Mouse (Mus musculus): ENCODE measurements around the gene Tmbim7. TPM values are rescaled to one million over a fixed set of nuclear protein-coding genes. Genes with fewer than 3 reads are reported as not detected.
"Not testable (repeated sequence)": the region's sequence is repeated elsewhere in the genome, so short reads cannot be mapped to it uniquely, and the experiment has no call there.

Gene Tmbim7
- polyA plus RNA-seq, 1 experiment from 2014 or later: not detected

DNA sequence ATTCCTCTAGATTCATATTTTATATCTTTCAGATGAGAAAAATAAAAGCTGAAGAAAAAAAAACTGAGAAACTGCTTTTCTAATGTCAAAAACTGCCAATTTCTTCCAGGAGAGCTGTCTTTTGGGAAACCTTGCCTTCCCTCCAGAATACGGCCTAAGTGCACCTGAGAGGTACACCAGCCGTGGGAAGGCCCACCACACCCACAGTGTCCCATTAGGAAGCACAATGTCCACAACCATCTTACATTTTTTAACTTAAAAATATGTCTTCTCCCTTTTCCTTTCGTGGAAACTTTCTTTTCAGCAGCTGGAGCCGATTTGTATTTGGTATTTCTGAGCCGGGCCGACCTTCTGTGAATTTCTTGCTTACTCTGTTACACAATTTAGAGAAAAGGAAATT lies 4.4 kb upstream of the Tmbim7 start:
- Histone ChIP-seq H3K4me2 (peak overlapping the region; percentile 61), H3K4me3 (peak overlapping the region; percentile 94), H3K9ac (peak overlapping the region; percentile 88), H3K9me3 (no peaks in the 10 kb centered on the region), H3K27ac (no peak overlapping the region), H3K27me3 (no peaks in the 10 kb centered on the region), H3K4me1 (replicated peaks) (peaks cover 16% of the 10 kb centered on the region), H3K36me3 (peaks cover 24% of the 10 kb centered on the region)
- 32% methylated on average over 6 of the region's 6 CpGs for WGBS
- no peak for ATAC-seq (ENCODE audit: low FRiP score)

GRCm38 (mm10) chr5:3646991-3647707 lies 3.8 kb upstream of the Tmbim7 start:
- Histone ChIP-seq H3K27me3 (no peaks in the 10 kb centered on the region), H3K4me1 (replicated peaks) (peaks cover 16% of the 10 kb centered on the region), H3K4me2 (peak overlapping the region; percentile 61), H3K9me3 (no peaks in the 10 kb centered on the region), H3K4me3 (peak overlapping the region; percentile 94), H3K27ac (peak overlapping the region; percentile 92), H3K9ac (peak overlapping the region; percentile 88), H3K36me3 (peaks cover 18% of the 10 kb centered on the region)
- WGBS: under 1% methylated on average over 51 of the region's 60 CpGs
- peak; percentile 86 for ATAC-seq (ENCODE audit: low FRiP score)

DNA sequence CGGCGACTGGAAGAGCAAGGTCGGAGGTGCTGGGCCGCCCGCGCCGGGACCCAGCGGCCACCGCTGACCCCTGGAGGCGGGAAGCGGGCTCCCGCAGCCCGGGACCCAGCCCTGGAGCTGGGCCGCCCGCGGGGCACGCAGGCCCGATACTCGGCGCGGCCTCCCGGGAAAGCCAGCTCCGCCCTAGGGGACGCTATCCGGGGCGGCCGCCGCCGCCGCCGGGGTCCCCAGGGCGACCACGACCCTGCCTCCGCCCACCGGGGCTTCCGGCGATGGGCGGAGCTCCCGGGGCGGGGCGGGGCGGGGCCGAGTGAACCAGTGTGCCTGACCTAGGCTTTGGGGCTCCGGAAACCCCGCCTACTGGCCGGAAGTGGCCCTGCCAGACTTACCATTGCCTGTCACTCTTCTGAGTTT lies 3.3 kb upstream of the Tmbim7 start:
- H3K36me3 ChIP-seq: peaks cover 15% of the 10 kb centered on the region
- H3K9me3 ChIP-seq: no peaks in the 10 kb centered on the region
- peak overlapping the region; percentile 92 for H3K27ac ChIP-seq
- H3K4me2 ChIP-seq: peak overlapping the region; percentile 61
- peaks cover 16% of the 10 kb centered on the region for H3K4me1 ChIP-seq (replicated peaks)
- H3K4me3 ChIP-seq: peak overlapping the region; percentile 94
- no peaks in the 10 kb centered on the region for H3K27me3 ChIP-seq
- peak overlapping the region; percentile 88 for H3K9ac ChIP-seq
- peak; percentile 96 for ATAC-seq (ENCODE audit: low FRiP score)
- WGBS: under 1% methylated on average over 17 of the region's 46 CpGs

- Histone ChIP-seq H3K9ac (no peak overlapping the region), H3K36me3 (peaks cover 11% of the 10 kb centered on the region), H3K4me2 (peak overlapping the region; percentile 61), H3K27ac (no peak overlapping the region), H3K27me3 (no peaks in the 10 kb centered on the region), H3K4me3 (no peak overlapping the region), H3K4me1 (replicated peaks) (peaks cover 16% of the 10 kb centered on the region), H3K9me3 (no peaks in the 10 kb centered on the region)
- 57% methylated on average over 4 of the region's 4 CpGs for WGBS
- ATAC-seq (ENCODE audit: low FRiP score): peak; percentile 38
Observed at GRCm38 (mm10) chr5:3648206-3648848, 2.7 kb upstream of the Tmbim7 start.

GRCm38 (mm10) chr5:3648849-3649210 lies 2.2 kb upstream of the Tmbim7 start:
- Histone ChIP-seq H3K27ac (no peak overlapping the region), H3K36me3 (peaks cover 8% of the 10 kb centered on the region), H3K9ac (no peak overlapping the region), H3K4me2 (no peak overlapping the region), H3K27me3 (no peaks in the 10 kb centered on the region), H3K9me3 (no peaks in the 10 kb centered on the region), H3K4me1 (replicated peaks) (peaks cover 16% of the 10 kb centered on the region), H3K4me3 (no peak overlapping the region)
- no peak for ATAC-seq (ENCODE audit: low FRiP score)
- 77% methylated on average over 4 of the region's 4 CpGs for WGBS

DNA sequence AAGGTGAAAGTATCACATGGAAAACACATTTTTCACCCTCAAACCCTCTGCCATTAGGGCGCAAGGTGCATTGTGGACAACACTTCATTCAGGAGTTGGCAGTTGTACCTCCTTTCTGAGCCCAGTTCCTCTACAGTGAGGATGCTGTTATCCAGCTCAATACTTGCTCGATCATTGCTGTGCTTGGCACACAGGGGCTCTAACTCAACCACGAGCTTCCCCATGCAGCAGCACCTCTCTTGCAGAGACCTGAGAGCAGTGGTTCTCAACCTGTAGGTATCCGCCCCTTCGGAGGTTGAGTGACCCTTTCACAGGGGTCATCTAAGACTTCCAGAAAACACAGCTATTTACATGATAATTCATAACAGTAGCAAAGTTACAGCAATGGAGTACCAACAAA lies 640 bp downstream of the Tmbim7 start:
- Histone ChIP-seq H3K4me3 (no peak overlapping the region), H3K9me3 (no peaks in the 10 kb centered on the region), H3K4me2 (no peak overlapping the region), H3K27me3 (no peaks in the 10 kb centered on the region), H3K36me3 (no peaks in the 10 kb centered on the region), H3K27ac (no peak overlapping the region), H3K4me1 (replicated peaks) (peaks cover 2% of the 10 kb centered on the region), H3K9ac (no peak overlapping the region)
- WGBS: 89% methylated on average over 5 of the region's 5 CpGs
- ATAC-seq (ENCODE audit: low FRiP score): no peak

GRCm38 (mm10) chr5:3652903-3653575 lies 2.1 kb downstream of the Tmbim7 start:
- H3K4me1 ChIP-seq (replicated peaks); H3K9me3 ChIP-seq; H3K4me3 ChIP-seq; ATAC-seq (ENCODE audit: low FRiP score); H3K9ac ChIP-seq; H3K4me2 ChIP-seq; H3K27me3 ChIP-seq; H3K27ac ChIP-seq; H3K36me3 ChIP-seq: not testable (repeated sequence)
- 93% methylated on average over 16 of the region's 25 CpGs for WGBS

DNA sequence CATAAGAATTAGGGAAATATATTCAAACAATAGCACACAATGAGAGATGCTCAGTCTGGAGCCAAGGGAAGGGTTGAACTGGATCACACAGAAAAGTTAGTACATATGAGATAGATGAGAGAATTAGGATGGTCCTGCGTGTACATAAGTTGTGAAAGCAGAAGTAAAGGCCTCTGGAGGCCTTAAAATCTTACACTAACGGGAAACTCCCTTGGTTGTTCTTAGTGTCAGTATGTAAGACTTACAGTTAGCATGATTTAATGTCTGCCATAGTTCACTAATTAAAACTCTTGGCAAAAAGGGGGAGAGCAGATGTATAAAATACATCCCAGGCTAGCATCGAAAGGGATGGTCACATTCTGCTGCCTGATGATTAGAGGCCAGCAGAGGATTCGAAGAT lies 2.8 kb downstream of the Tmbim7 start:
- ATAC-seq (ENCODE audit: low FRiP score): no peak
- Histone ChIP-seq H3K36me3 (no peaks in the 10 kb centered on the region), H3K4me2 (no peak overlapping the region), H3K4me3 (no peak overlapping the region), H3K9ac (no peak overlapping the region), H3K9me3 (no peaks in the 10 kb centered on the region), H3K27me3 (no peaks in the 10 kb centered on the region), H3K27ac (no peak overlapping the region), H3K4me1 (replicated peaks) (no peaks in the 10 kb centered on the region)
- 92% methylated on average over 4 of the region's 4 CpGs for WGBS

- H3K4me3 ChIP-seq: no peak within 1 kb of the TSS
- no peak within 1 kb of the TSS for H3K27ac ChIP-seq
- H3K36me3 ChIP-seq: no peaks in the 10 kb centered on the region
- H3K9me3 ChIP-seq: no peaks in the 10 kb centered on the region
- no peak within 1 kb of the TSS for H3K9ac ChIP-seq
- H3K27me3 ChIP-seq: no peaks in the 10 kb centered on the region
- WGBS: 77% methylated on average over 5 of the region's 5 CpGs
- no peaks in the 10 kb centered on the region for H3K4me1 ChIP-seq (replicated peaks)
- ATAC-seq (ENCODE audit: low FRiP score): no peak
- no peak within 1 kb of the TSS for H3K4me2 ChIP-seq
Observed at GRCm38 (mm10) chr5:3657085-3657484, 6.1 kb downstream of the Tmbim7 start, which contains the start of gene Gatad1. Gatad1 (minus strand) TSS chr5:3657185.

GRCm38 (mm10) chr5:3665225-3665624 lies 14.2 kb downstream of the Tmbim7 start:
- Histone ChIP-seq H3K36me3 (no peaks in the 10 kb centered on the region), H3K4me3 (no peak overlapping the region), H3K27ac (no peak overlapping the region), H3K27me3 (no peaks in the 10 kb centered on the region), H3K9me3 (no peaks in the 10 kb centered on the region), H3K9ac (no peak overlapping the region), H3K4me2 (no peak overlapping the region), H3K4me1 (replicated peaks) (no peaks in the 10 kb centered on the region)
- ATAC-seq (ENCODE audit: low FRiP score): no peak
- 87% methylated on average over 2 of the region's 2 CpGs for WGBS

DNA sequence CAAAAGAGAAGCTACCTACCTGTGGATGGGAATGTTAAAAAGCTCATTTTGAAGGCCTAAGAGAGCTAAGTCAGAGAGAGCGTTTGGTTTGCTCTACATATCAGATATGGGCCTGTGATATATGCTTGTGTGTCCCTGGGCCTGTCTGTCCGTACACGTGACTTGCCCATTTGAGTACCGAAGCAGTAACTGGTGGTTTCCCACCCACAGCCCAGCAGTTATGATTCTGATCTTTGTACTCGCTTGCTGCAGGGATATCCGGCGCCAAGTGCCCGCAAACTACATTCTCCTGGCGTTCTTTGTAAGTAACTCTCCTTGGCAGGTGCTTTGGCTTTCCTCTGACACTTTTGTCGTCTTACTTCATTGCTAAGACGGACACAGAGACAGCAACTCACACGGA lies 15.6 kb downstream of the Tmbim7 start:
- no peak overlapping the region for H3K9ac ChIP-seq
- H3K36me3 ChIP-seq: no peaks in the 10 kb centered on the region
- H3K9me3 ChIP-seq: no peaks in the 10 kb centered on the region
- 89% methylated on average over 12 of the region's 12 CpGs for WGBS
- H3K4me3 ChIP-seq: no peak overlapping the region
- H3K4me1 ChIP-seq (replicated peaks): no peaks in the 10 kb centered on the region
- H3K4me2 ChIP-seq: no peak overlapping the region
- ATAC-seq (ENCODE audit: low FRiP score): no peak
- no peak overlapping the region for H3K27ac ChIP-seq
- no peaks in the 10 kb centered on the region for H3K27me3 ChIP-seq

- Histone ChIP-seq H3K4me1 (replicated peaks) (no peaks in the 10 kb centered on the region), H3K27ac (no peak overlapping the region), H3K36me3 (no peaks in the 10 kb centered on the region), H3K9me3 (no peaks in the 10 kb centered on the region), H3K27me3 (no peaks in the 10 kb centered on the region), H3K9ac (no peak overlapping the region), H3K4me2 (no peak overlapping the region), H3K4me3 (no peak overlapping the region)
- no peak for ATAC-seq (ENCODE audit: low FRiP score)
- 98% methylated on average over 6 of the region's 6 CpGs for WGBS
Observed at GRCm38 (mm10) chr5:3669938-3670554, 19.1 kb downstream of the Tmbim7 start.
